ENCODE assay signal across 8 mouse cellular contexts in the genomic region with DNA sequence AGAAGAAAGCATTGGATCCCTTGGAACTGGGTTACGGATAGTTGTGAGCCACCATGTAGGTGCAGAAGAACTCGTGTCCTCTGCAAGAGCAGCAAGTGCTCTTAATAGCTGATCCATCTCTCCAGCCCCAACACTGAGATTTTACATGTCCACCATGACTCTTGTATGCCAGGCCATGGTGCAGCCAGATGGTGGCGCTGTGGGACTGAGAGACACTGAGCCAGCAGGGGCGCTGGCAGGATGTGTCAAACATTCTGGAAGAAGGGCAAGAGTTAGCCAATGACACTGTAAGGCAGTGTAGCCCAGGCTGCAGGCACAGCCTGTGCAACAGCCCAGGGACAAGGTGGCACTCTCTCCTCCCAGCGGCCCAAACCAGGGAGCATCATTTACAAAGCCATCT. TPM values are rescaled to one million over a fixed set of nuclear protein-coding genes. Genes with fewer than 3 reads are reported as not detected.
A peak's percentile ranks its signal among the peaks of the same experiment; 100 is the strongest.
DNase-seq lines count a peak whose midpoint lies in the region; ATAC-seq and TF ChIP-seq lines count a peak whose summit lies in the region.

No protein-coding gene starts in this region.

- no peak for TF ChIP-seq EP300 in liver, embryonic 14.5 days (IDR thresholded peaks at IDR 0.05; ENCODE audit: low read depth)

- WGBS in forebrain, embryonic 16.5 days: 22% methylated on average over 5 of the region's 5 CpGs
- WGBS in liver, embryonic 14.5 days (ENCODE audit: insufficient replicate concordance): 41% methylated on average over 5 of the region's 5 CpGs
- WGBS in olfactory bulb, adult 2 months: 31% methylated on average over 5 of the region's 5 CpGs

- peak; percentile 88 for TF ChIP-seq CTCF in liver, embryonic 14.5 days (IDR thresholded peaks at IDR 0.05; ENCODE audit: low read depth)
- TF ChIP-seq CTCF in olfactory bulb, adult 2 months (IDR thresholded peaks at IDR 0.05; ENCODE audit: insufficient read depth, low read depth, low read length): peak; percentile 71

- TF ChIP-seq POLR2A in olfactory bulb, adult 2 months (IDR thresholded peaks at IDR 0.05; ENCODE audit: insufficient read depth, low read depth, low read length): no peak

- H3K27ac ChIP-seq in forebrain, embryonic 16.5 days (ENCODE audit: low read length): no peak overlapping the region
- H3K27ac ChIP-seq in liver, embryonic 14.5 days: no peak overlapping the region
- no peak overlapping the region for H3K27ac ChIP-seq in olfactory bulb, adult 2 months (ENCODE audit: insufficient read depth, low read depth, low read length)

- 0 out of 2 replicates have a peak, but pooled peaks have one; percentile 31 for ATAC-seq in forebrain, embryonic 16.5 days
- no peak for ATAC-seq in liver, embryonic 14.5 days (ENCODE audit: insufficient read depth)

- DNase-seq in urinary bladder, adult 2 months (ENCODE audit: low spot score): peak; percentile 41
- no peak for DNase-seq in urinary bladder, adult 18-20 months (ENCODE audit: low spot score in 2 of 2)
- DNase-seq in c-Kit-positive CD71-positive TER-119-positive erythroid progenitor cells, embryonic 14.5 days (ENCODE audit: low spot score): peak; percentile 47
- peak; percentile 86 for DNase-seq in kidney, postnatal 10 days
- DNase-seq in liver, embryonic 14.5 days (ENCODE audit: low read depth in 3 of 3, low spot score in 3 of 3): no peak
- DNase-seq in urinary bladder, postnatal 25 days (ENCODE audit: low spot score): peak; percentile 61

- H3K4me2 ChIP-seq in forebrain, embryonic 16.5 days (ENCODE audit: low read length): no peak overlapping the region
- no peak overlapping the region for H3K4me2 ChIP-seq in liver, embryonic 14.5 days (ENCODE audit: low read depth)

- H3K36me3 ChIP-seq in forebrain, embryonic 16.5 days (ENCODE audit: control insufficient read depth, insufficient read depth): no peaks in the 10 kb centered on the region
- no peaks in the 10 kb centered on the region for H3K36me3 ChIP-seq in liver, embryonic 14.5 days (replicated peaks; ENCODE audit: control insufficient read depth, insufficient read depth, low read depth)

- H3K9me3 ChIP-seq in forebrain, embryonic 16.5 days (ENCODE audit: control insufficient read depth, low read length): no peaks in the 10 kb centered on the region
- no peaks in the 10 kb centered on the region for H3K9me3 ChIP-seq in liver, embryonic 14.5 days (ENCODE audit: control insufficient read depth, low read length)

- H3K27me3 ChIP-seq in forebrain, embryonic 16.5 days (replicated peaks; ENCODE audit: control insufficient read depth, insufficient read depth, low read length): peaks cover 65% of the 10 kb centered on the region
- H3K27me3 ChIP-seq in liver, embryonic 14.5 days (ENCODE audit: control insufficient read depth, insufficient read depth, low read length): no peaks in the 10 kb centered on the region

- peaks cover 4% of the 10 kb centered on the region for H3K4me1 ChIP-seq in forebrain, embryonic 16.5 days (replicated peaks; ENCODE audit: control insufficient read depth, insufficient read depth, low read length)
- no peaks in the 10 kb centered on the region for H3K4me1 ChIP-seq in liver, embryonic 14.5 days (replicated peaks; ENCODE audit: control insufficient read depth in 2 of 2, insufficient read depth in 2 of 2, low read length in 1 of 2)
- H3K4me1 ChIP-seq in olfactory bulb, adult 2 months (ENCODE audit: control insufficient read depth, insufficient read depth, low read length): peaks cover 2% of the 10 kb centered on the region; the same call in 1 of the 2 replicates

- no peak overlapping the region for H3K4me3 ChIP-seq in forebrain, embryonic 16.5 days (replicated peaks; ENCODE audit: low read length)
- no peak overlapping the region for H3K4me3 ChIP-seq in liver, embryonic 14.5 days (ENCODE audit: insufficient read depth in 1 of 2, low read depth in 2 of 2, low read length in 2 of 2)
- no peak overlapping the region for H3K4me3 ChIP-seq in olfactory bulb, adult 2 months (ENCODE audit: insufficient read depth, low read depth, low read length)

- no peak overlapping the region for H3K9ac ChIP-seq in forebrain, embryonic 16.5 days (replicated peaks; ENCODE audit: low read depth, low read length)
- H3K9ac ChIP-seq in liver, embryonic 14.5 days (replicated peaks): no peak overlapping the region

RNA-seq across cellular contexts. Expression of a gene that starts 14.2 kb away (rescaled TPM):
- polyA plus RNA-seq in urinary bladder, adult 2 months (2012; rRNA removed): 34.7 and 39.5 TPM in 2 replicates
- 6.0 and 8.0 TPM in 2 replicates for polyA plus RNA-seq in forebrain, embryonic 16.5 days (2015; fragmentation: Nextera tagmentation; extraction: Ambion mirVana)
- polyA plus RNA-seq in liver, embryonic 14.5 days (2012; rRNA removed): 53.3 and 64.7 TPM in 2 replicates
- 86.7 and 97.2 TPM in 2 replicates for polyA plus RNA-seq in liver, embryonic 14.5 days (2014; fragmentation: Nextera tagmentation; extraction: Ambion mirVana)
- not detected in 2 replicates for polyA plus RNA-seq in olfactory bulb, adult 2 months (2012; ENCODE audit: insufficient read depth, insufficient read length, low replicate concordance, missing spikeins)

Comparison
In these comparisons a context has a peak if more than half of its experiments do, and no peak if none do; other contexts are left out.
1. DNase-seq: peak in urinary bladder, adult 2 months (single experiment), c-Kit-positive CD71-positive TER-119-positive erythroid progenitor cells, embryonic 14.5 days (single experiment), kidney, postnatal 10 days (single experiment) and urinary bladder, postnatal 25 days (single experiment); none in urinary bladder, adult 18-20 months (0 of 2) and liver, embryonic 14.5 days (0 of 3).